Mouse (Mus musculus): ENCODE data around the gene Smyd1. TPM values are rescaled to one million over a fixed set of nuclear protein-coding genes. Genes with fewer than 3 reads are reported as not detected.

Smyd1 gene
- polyA plus RNA-seq, 1 experiment from 2014 or later: 0.56 TPM

- H3K27me3 ChIP-seq (ENCODE audit: control insufficient read depth, insufficient read depth, low read length): no peaks in the 10 kb centered on the region
- ATAC-seq (ENCODE audit: low FRiP score, low TSS enrichment) (no peak), DNase-seq (ENCODE audit: low spot score) (no peak)
- 86% methylated on average over 10 of the region's 10 CpGs for WGBS
- no peak overlapping the region for H3K27ac ChIP-seq (replicated peaks)
- H3K4me1 ChIP-seq (replicated peaks; ENCODE audit: control insufficient read depth, insufficient read depth): no peaks in the 10 kb centered on the region
- no peaks in the 10 kb centered on the region for H3K36me3 ChIP-seq (ENCODE audit: control insufficient read depth, insufficient read depth, low read length)
- no peak overlapping the region for H3K4me2 ChIP-seq (replicated peaks; ENCODE audit: low read depth)
- TF ChIP-seq CTCF (IDR thresholded peaks at IDR 0.05; ENCODE audit: low read depth) (no peak), EP300 (optimal IDR thresholded peaks at IDR 0.05) (no peak)
- H3K9ac ChIP-seq (ENCODE audit: low read length): no peak overlapping the region
- no peak overlapping the region for H3K4me3 ChIP-seq (ENCODE audit: low read depth, low read length)
- H3K9me3 ChIP-seq (ENCODE audit: control insufficient read depth, low read length): no peaks in the 10 kb centered on the region
Measured at GRCm38 (mm10) chr6:71172812-71173580, 149.0 kb downstream of the Smyd1 start.

- no peak overlapping the region for H3K9ac ChIP-seq (ENCODE audit: low read length)
- no peaks in the 10 kb centered on the region for H3K27me3 ChIP-seq (ENCODE audit: control insufficient read depth, insufficient read depth, low read length)
- no peak for TF ChIP-seq EP300 (optimal IDR thresholded peaks at IDR 0.05)
- peak; percentile 89 for TF ChIP-seq CTCF (IDR thresholded peaks at IDR 0.05; ENCODE audit: low read depth)
- H3K4me2 ChIP-seq (replicated peaks; ENCODE audit: low read depth): no peak overlapping the region
- peak; percentile 29 for DNase-seq (ENCODE audit: low spot score)
- no peaks in the 10 kb centered on the region for H3K4me1 ChIP-seq (replicated peaks; ENCODE audit: control insufficient read depth, insufficient read depth)
- no peaks in the 10 kb centered on the region for H3K9me3 ChIP-seq (ENCODE audit: control insufficient read depth, low read length)
- no peak overlapping the region for H3K4me3 ChIP-seq (ENCODE audit: low read depth, low read length)
- no peak overlapping the region for H3K27ac ChIP-seq (replicated peaks)
- peak; percentile 84 for ATAC-seq (ENCODE audit: low FRiP score, low TSS enrichment)
- H3K36me3 ChIP-seq (ENCODE audit: control insufficient read depth, insufficient read depth, low read length): no peaks in the 10 kb centered on the region
- 26% methylated on average over 6 of the region's 6 CpGs for WGBS
Measured at GRCm38 (mm10) chr6:71166551-71167169, 155.4 kb downstream of the Smyd1 start.

- Histone ChIP-seq H3K9ac (ENCODE audit: low read length) (no peak overlapping the region), H3K9me3 (ENCODE audit: control insufficient read depth, low read length) (no peaks in the 10 kb centered on the region), H3K4me1 (replicated peaks; ENCODE audit: control insufficient read depth, insufficient read depth) (no peaks in the 10 kb centered on the region), H3K27ac (replicated peaks) (no peak overlapping the region), H3K4me3 (ENCODE audit: low read depth, low read length) (no peak overlapping the region), H3K36me3 (ENCODE audit: control insufficient read depth, insufficient read depth, low read length) (no peaks in the 10 kb centered on the region), H3K27me3 (ENCODE audit: control insufficient read depth, insufficient read depth, low read length) (no peaks in the 10 kb centered on the region), H3K4me2 (replicated peaks; ENCODE audit: low read depth) (no peak overlapping the region)
- peak; percentile 44 for DNase-seq (ENCODE audit: low spot score)
- peak; percentile 73 for ATAC-seq (ENCODE audit: low FRiP score, low TSS enrichment)
- WGBS: 33% methylated on average over 6 of the region's 6 CpGs
- TF ChIP-seq EP300 (optimal IDR thresholded peaks at IDR 0.05): no peak
- TF ChIP-seq CTCF (IDR thresholded peaks at IDR 0.05; ENCODE audit: low read depth): peak; percentile 36
Measured at GRCm38 (mm10) chr6:71164394-71164793, 157.6 kb downstream of the Smyd1 start.

Small RNA genes within 50 kb of the gene (microRNA-seq; reads per million reads assigned to microRNA genes)
- 13.2 reads per million, percentile 21 among the genes with 10 or more reads in this experiment for gene Mir8112

Other genes with a start within 250 kb of the Smyd1 start
- gene Thnsl2, start 177.8 kb downstream of the Smyd1 start, polyA plus RNA-seq (2015; fragmentation: Nextera tagmentation; extraction: Ambion mirVana): 10.0 TPM in 2 replicates
- gene Fabp1, start 122.4 kb downstream of the Smyd1 start, polyA plus RNA-seq (2015; fragmentation: Nextera tagmentation; extraction: Ambion mirVana): 208 and 210 TPM in 2 replicates
- 79.1 and 79.7 TPM in 2 replicates for gene Krcc1, start 50.6 kb downstream of the Smyd1 start, polyA plus RNA-seq (2015; fragmentation: Nextera tagmentation; extraction: Ambion mirVana)
- not detected in 2 replicates for gene Cd8b1, start 555 bp upstream of the Smyd1 start, polyA plus RNA-seq (2015; fragmentation: Nextera tagmentation; extraction: Ambion mirVana)
- 0.04 TPM in 1 of 2 replicates, not detected in the other for gene Cd8a, start 51.2 kb upstream of the Smyd1 start, polyA plus RNA-seq (2015; fragmentation: Nextera tagmentation; extraction: Ambion mirVana)
- gene Rmnd5a, start 118.4 kb upstream of the Smyd1 start, polyA plus RNA-seq (2015; fragmentation: Nextera tagmentation; extraction: Ambion mirVana): 11.3 and 13.5 TPM in 2 replicates
- gene Rnf103, start 171.7 kb upstream of the Smyd1 start, polyA plus RNA-seq (2015; fragmentation: Nextera tagmentation; extraction: Ambion mirVana): 25.4 and 25.9 TPM in 2 replicates
- 88.5 and 91.4 TPM in 2 replicates for gene Chmp3, start 221.6 kb upstream of the Smyd1 start, polyA plus RNA-seq (2015; fragmentation: Nextera tagmentation; extraction: Ambion mirVana)